Mouse (Mus musculus) intestine, embryonic 14.5 days (tissue): ENCODE results near the gene Kcnf1. TPM values are rescaled to one million over a fixed set of nuclear protein-coding genes. Genes with fewer than 3 reads are reported as not detected.

ENCODE experiments used
- ATAC-seq: fragments of 200-750 bp; cut with Nextera tagmentation; replicated peaks from 2 replicates; pipeline ENCODE4 v1.8.0; 2017; ENCODE audit warnings: low read depth, moderate number of reproducible peaks, moderate TSS enrichment, moderate library complexity; ENCODE audit not compliant: low FRiP score, low TSS enrichment
- DNase-seq: peaks from one replicate; pipeline ENCODE4 v3.0.0-alpha.2; 2018; ENCODE audit warnings: low spot score
- H3K27ac ChIP-seq: fragments of 300-500 bp; sonication (generic); 2 replicates; pipeline ENCODE4 v1.5.1; 2014; ENCODE audit warnings: low read depth, mild to moderate bottlenecking, control low read depth
- H3K27me3 ChIP-seq: fragments of 300-500 bp; sonication (generic); replicated peaks from 2 replicates; pipeline ENCODE4 v1.6.1; 2014; ENCODE audit warnings: low read length, control low read depth; ENCODE audit not compliant: control insufficient read depth, insufficient read depth
- H3K36me3 ChIP-seq: fragments of 300-500 bp; sonication (generic); 2 replicates; pipeline ENCODE4 v1.6.1; 2014; ENCODE audit warnings: low read length, control low read depth; ENCODE audit not compliant: control insufficient read depth, insufficient read depth
- H3K4me1 ChIP-seq: fragments of 300-500 bp; sonication (generic); replicated peaks from 2 replicates; pipeline ENCODE4 v1.6.1; 2014; ENCODE audit warnings: low read length, control low read depth, mixed read lengths; ENCODE audit not compliant: control insufficient read depth, insufficient read depth
- H3K4me2 ChIP-seq: fragments of 300-500 bp; sonication (generic); 2 replicates; pipeline ENCODE4 v1.6.1; 2014; ENCODE audit warnings: low read length
- H3K4me3 ChIP-seq: fragments of 300-500 bp; sonication (generic); 2 replicates; pipeline ENCODE4 v1.5.1; 2014; ENCODE audit warnings: low read depth, low read length, control low read depth, mixed read lengths
- H3K9ac ChIP-seq: fragments of 300-500 bp; sonication (generic); 2 replicates; pipeline ENCODE4 v1.6.1; 2014; ENCODE audit warnings: mild to moderate bottlenecking, low read length
- H3K9me3 ChIP-seq: fragments of 300-500 bp; sonication (generic); 2 replicates; pipeline ENCODE4 v1.6.1; 2016; ENCODE audit warnings: low read length, control low read depth; ENCODE audit not compliant: control insufficient read depth
- WGBS: fragments of 180-500 bp; shearing (Covaris S2); extraction: QIAGEN DNeasy Blood & Tissue Kit; methylation state at CpG from one replicate; pipeline ENCODE4 v1.1.7; 2014; 5-methylcytosine and 5-hydroxymethylcytosine counted together
- polyA plus RNA-seq: library from polyadenylated mRNA; unstranded; fragments of >200 nt; fragmentation: Nextera tagmentation; extraction: Ambion mirVana; gene quantifications from 2 replicates; pipeline ENCODE4 v1.2.1, GENCODE M21; 2014

Kcnf1 gene
- polyA plus RNA-seq, 1 experiment from 2014 or later, result 0.16 TPM

DNA sequence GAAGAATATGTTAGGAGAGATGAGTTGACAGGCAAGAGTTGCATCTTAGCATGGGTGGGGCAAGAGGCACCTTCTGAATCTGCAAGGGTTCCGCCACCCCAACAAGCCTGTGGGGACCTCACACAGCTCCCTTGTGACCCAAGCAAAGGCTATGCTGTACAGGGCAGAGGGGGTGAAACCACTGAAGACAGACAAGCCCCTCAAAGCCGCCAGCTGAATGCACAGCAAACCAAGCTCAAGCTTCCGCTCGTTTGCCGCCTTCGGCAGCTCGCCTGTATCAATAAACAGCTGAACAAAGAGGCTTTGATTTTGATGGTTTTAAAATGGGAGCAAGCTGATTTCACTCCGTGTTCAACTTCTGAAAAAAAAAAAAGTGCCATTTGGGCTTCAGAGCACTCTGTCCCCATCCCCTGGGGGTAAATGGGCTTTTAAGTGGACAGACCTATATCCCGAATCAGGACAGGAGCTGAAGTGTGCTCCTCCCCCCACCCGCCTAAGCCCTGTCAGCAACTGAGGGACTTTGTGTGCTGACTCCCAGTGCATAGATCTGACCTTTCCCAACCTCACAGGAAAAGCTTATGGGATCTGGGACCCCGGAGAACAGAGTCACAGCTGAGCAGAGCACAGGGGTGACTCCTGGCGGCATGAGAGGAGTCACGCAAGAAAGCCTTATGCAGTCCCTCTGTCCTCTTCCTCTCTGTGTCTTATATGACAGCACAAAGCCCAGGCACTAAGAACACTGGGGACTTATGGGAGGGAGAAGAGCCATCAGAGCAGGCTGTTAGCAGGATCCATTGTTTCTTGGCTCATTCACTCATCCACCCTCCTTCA lies 26.0 kb upstream of the Kcnf1 start:
- Histone ChIP-seq H3K36me3 (no peaks in the 10 kb centered on the region), H3K4me3 (no peak overlapping the region), H3K9ac (no peak overlapping the region), H3K27ac (no peak overlapping the region), H3K4me2 (no peak overlapping the region), H3K9me3 (no peaks in the 10 kb centered on the region), H3K27me3 (no peaks in the 10 kb centered on the region), H3K4me1 (no peaks in the 10 kb centered on the region)
- ATAC-seq (no peak), DNase-seq (no peak)
- 65% methylated on average over 13 of the region's 13 CpGs for WGBS

DNA sequence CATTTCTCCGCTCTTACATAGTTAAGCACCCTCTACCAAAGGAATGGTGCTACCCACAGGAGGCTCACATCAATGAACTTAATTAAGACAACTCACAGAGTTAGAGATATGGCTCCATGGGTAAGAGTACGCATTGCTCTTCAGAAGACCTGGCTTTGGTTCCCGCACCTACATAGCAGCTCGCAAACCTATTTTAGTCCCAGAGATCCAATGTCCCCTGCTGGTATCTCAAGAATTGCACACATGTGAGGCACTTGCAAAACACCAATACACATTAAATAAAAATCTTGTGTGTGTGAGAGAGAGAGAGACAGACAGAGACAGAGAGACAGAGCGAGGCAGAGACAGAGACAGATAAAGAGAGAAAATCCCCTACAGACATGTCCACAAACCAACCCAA lies 21.9 kb upstream of the Kcnf1 start:
- WGBS, result 95% methylated on average over 5 of the region's 5 CpGs
- H3K9me3 ChIP-seq, result no peaks in the 10 kb centered on the region
- H3K9ac ChIP-seq, result no peak overlapping the region
- ATAC-seq (no peak), DNase-seq (no peak)
- no peaks in the 10 kb centered on the region for H3K36me3 ChIP-seq
- H3K27me3 ChIP-seq, result no peaks in the 10 kb centered on the region
- H3K4me2 ChIP-seq, result no peak overlapping the region
- H3K4me1 ChIP-seq, result no peaks in the 10 kb centered on the region
- H3K27ac ChIP-seq, result no peak overlapping the region
- no peak overlapping the region for H3K4me3 ChIP-seq

- H3K27me3 ChIP-seq, result no peaks in the 10 kb centered on the region
- H3K9me3 ChIP-seq, result no peaks in the 10 kb centered on the region
- no peak overlapping the region for H3K4me3 ChIP-seq
- no peaks in the 10 kb centered on the region for H3K36me3 ChIP-seq
- 93% methylated on average over 6 of the region's 6 CpGs for WGBS
- no peaks in the 10 kb centered on the region for H3K4me1 ChIP-seq
- no peak overlapping the region for H3K4me2 ChIP-seq
- H3K27ac ChIP-seq, result no peak overlapping the region
- no peak overlapping the region for H3K9ac ChIP-seq
- no peak for DNase-seq
- ATAC-seq, result no peak
These were observed 17.5 kb upstream of the Kcnf1 start for GRCm38 (mm10) chr12:17194140-17194539.

DNA sequence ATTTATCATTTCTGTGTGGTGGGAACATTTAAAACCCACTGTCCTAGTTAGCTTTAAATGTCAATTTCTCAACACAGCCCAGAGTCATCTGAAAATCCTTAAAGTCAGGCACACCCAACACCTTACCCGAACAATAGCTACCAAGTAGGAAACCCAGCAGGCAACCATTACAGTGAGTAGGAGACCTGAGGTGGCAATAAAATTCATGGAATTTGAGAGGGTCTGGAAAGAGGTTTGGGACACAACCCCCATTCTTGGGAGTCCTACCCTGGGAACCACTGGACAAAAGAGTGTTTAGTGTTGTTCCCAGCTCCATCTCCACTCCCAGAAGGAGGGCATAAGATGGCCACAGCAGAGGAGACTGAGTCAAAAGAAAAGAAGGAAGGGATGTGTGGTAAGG lies 16.6 kb upstream of the Kcnf1 start:
- H3K36me3 ChIP-seq, result no peaks in the 10 kb centered on the region
- H3K4me2 ChIP-seq, result no peak overlapping the region
- DNase-seq (no peak), ATAC-seq (no peak)
- no peak overlapping the region for H3K27ac ChIP-seq
- H3K4me1 ChIP-seq, result no peaks in the 10 kb centered on the region
- H3K9ac ChIP-seq, result no peak overlapping the region
- no peaks in the 10 kb centered on the region for H3K9me3 ChIP-seq
- H3K4me3 ChIP-seq, result no peak overlapping the region
- WGBS, result 83% methylated on average over 1 of the region's 1 CpGs
- H3K27me3 ChIP-seq, result no peaks in the 10 kb centered on the region

DNA sequence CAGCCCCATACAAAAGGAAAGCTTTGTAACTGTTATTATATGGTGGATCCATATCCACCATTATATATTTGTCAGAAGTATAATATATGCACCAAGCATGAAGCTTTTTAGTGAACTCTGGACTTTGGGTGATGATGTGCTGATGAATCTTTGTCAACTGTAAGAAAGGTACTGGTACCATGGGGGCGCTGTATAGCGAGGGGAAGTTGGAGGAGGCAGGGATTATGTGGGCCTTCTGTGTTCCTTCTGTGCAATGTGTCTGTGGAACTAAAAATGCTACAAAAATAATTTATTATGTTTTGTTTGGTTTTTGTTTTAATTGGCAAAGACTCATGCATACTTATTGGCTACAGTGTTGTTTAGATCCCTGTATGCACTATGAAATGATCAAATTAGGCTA lies 16.2 kb upstream of the Kcnf1 start:
- Histone ChIP-seq H3K9me3 (no peaks in the 10 kb centered on the region), H3K4me1 (no peaks in the 10 kb centered on the region), H3K9ac (no peak overlapping the region), H3K4me2 (no peak overlapping the region), H3K4me3 (no peak overlapping the region), H3K27ac (no peak overlapping the region), H3K27me3 (no peaks in the 10 kb centered on the region), H3K36me3 (no peaks in the 10 kb centered on the region)
- ATAC-seq (no peak), DNase-seq (no peak)
- WGBS, result 90% methylated on average over 2 of the region's 2 CpGs

- Histone ChIP-seq H3K36me3 (no peaks in the 10 kb centered on the region), H3K9me3 (no peaks in the 10 kb centered on the region), H3K27ac (peak overlapping the region; percentile 75; the same call in 1 of the 2 replicates), H3K4me2 (peak overlapping the region; percentile 42), H3K27me3 (no peaks in the 10 kb centered on the region), H3K9ac (no peak overlapping the region), H3K4me1 (peaks cover 4% of the 10 kb centered on the region; the same call in 1 of the 2 replicates), H3K4me3 (0 out of 2 replicates have a peak overlapping the region, but pooled peaks have one; percentile 8)
- 4% methylated on average over 7 of the region's 7 CpGs for WGBS
- ATAC-seq (peak; percentile 92), DNase-seq (peak; percentile 83)
These were observed 7.7 kb upstream of the Kcnf1 start for GRCm38 (mm10) chr12:17184303-17184775.

- WGBS, result 42% methylated on average over 10 of the region's 10 CpGs
- Histone ChIP-seq H3K9me3 (no peaks in the 10 kb centered on the region), H3K9ac (no peak overlapping the region), H3K4me2 (no peak overlapping the region), H3K36me3 (no peaks in the 10 kb centered on the region), H3K4me1 (peaks cover 4% of the 10 kb centered on the region; the same call in 1 of the 2 replicates), H3K4me3 (no peak overlapping the region), H3K27me3 (no peaks in the 10 kb centered on the region), H3K27ac (no peak overlapping the region)
- DNase-seq (no peak), ATAC-seq (peak; percentile 42; the same call in 1 of the 2 replicates)
These were observed 7.1 kb upstream of the Kcnf1 start for GRCm38 (mm10) chr12:17183788-17184187.

GRCm38 (mm10) chr12:17176041-17176756 lies 489 bp downstream of the Kcnf1 start:
- under 1% methylated on average over 54 of the region's 54 CpGs for WGBS
- Histone ChIP-seq H3K4me2 (peak overlapping the region; percentile 96), H3K36me3 (no peaks in the 10 kb centered on the region), H3K4me1 (peaks cover 9% of the 10 kb centered on the region; the same call in 1 of the 2 replicates), H3K4me3 (peak overlapping the region; percentile 44), H3K27ac (no peak overlapping the region), H3K9ac (peak overlapping the region; percentile 32), H3K9me3 (no peaks in the 10 kb centered on the region), H3K27me3 (peaks cover 27% of the 10 kb centered on the region)
- DNase-seq, result peak; percentile 84
- peak; percentile 59 for ATAC-seq
